ENCODE assay signal across 25 mouse cellular contexts in the genomic region with DNA sequence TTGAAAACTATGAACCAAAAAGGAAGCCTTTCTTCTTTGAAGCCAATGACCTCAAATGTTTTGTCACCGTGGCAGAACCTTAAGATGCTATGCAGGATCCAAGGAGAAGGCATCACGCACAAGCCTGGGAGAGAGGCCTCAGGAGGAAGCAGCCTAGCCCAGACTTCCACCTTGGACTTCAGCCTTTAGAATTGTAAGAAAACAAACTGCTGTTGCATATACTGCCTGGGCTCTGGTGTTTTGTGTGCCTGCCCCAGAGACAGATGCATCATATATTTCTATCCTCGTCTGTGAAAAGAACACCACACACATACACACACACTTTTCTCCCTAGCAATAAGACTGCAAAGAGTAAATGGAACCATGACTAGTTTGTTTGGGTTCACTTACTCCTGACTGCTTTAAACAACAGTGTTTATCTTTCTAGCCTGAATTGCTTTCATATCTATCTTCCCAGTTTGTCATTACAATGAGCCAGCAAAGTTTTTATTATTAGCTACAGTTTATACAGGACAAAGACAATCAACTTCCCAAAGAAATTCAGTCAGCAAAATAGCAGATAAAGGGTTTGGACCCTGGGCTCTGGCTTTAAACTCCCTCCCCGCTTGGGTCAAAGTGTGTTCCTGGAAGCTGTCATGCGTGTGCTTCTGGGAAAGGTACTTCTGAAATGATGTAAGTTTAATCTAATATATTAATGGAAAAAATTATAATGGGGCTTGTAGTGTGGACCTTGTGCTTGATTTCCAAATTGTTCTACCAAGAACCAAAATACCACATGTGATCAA.
A peak's percentile ranks its signal among the peaks of the same experiment; 100 is the strongest.
DNase-seq lines count a peak whose midpoint lies in the region; ATAC-seq and TF ChIP-seq lines count a peak whose summit lies in the region.
"Had no signal": no experiment of that assay in that cellular context is flagged by ENCODE, and none has a peak within 500 bp of the region (broad histone marks: within the 10 kb centered on the region; RNA-seq: fewer than 3 reads in every experiment).

No protein-coding gene starts in this region.

- no peaks in the 10 kb centered on the region for H3K27me3 ChIP-seq in lung, embryonic 15.5 days
- H3K27me3 ChIP-seq in small intestine, adult 2 months (ENCODE audit: control insufficient read depth, insufficient read depth, low read length): 0 out of 2 replicates have a peak, but pooled peaks cover 2% of the 10 kb centered on the region
- H3K27me3 ChIP-seq: CH12.LX; heart, embryonic 13.5 days; liver, embryonic 15.5 days; midbrain, embryonic 13.5 days; neural tube, embryonic 13.5 days had no signal

- no peaks in the 10 kb centered on the region for H3K9me3 ChIP-seq in lung, embryonic 15.5 days
- H3K9me3 ChIP-seq: heart, embryonic 13.5 days; hindbrain, embryonic 10.5 days; liver, embryonic 15.5 days; midbrain, embryonic 13.5 days; neural tube, embryonic 13.5 days had no signal

- H3K27ac ChIP-seq in lung, embryonic 15.5 days: peak overlapping the region; percentile 64; the same call in 1 of the 2 replicates
- H3K27ac ChIP-seq in small intestine, adult 2 months (ENCODE audit: insufficient read depth, low read depth, low read length): peak overlapping the region; percentile 84
- H3K27ac ChIP-seq: gastrocnemius, adult 2 months; heart, embryonic 13.5 days; hindbrain, embryonic 10.5 days; hindbrain, postnatal 0 days; kidney, postnatal 0 days; macrophage; midbrain, embryonic 13.5 days had no signal

- no peak overlapping the region for H3K4me3 ChIP-seq in lung, embryonic 15.5 days
- no peak overlapping the region for H3K4me3 ChIP-seq in small intestine, adult 2 months (ENCODE audit: low read depth, low read length)
- H3K4me3 ChIP-seq: erythroblast, embryonic 14.5 days; gastrocnemius, adult 2 months; heart, embryonic 13.5 days; hindbrain, embryonic 10.5 days; liver, embryonic 15.5 days; midbrain, embryonic 13.5 days; neural tube, embryonic 13.5 days had no signal

- H3K9ac ChIP-seq in lung, embryonic 15.5 days: no peak overlapping the region
- H3K9ac ChIP-seq: heart, embryonic 13.5 days; liver, embryonic 15.5 days; midbrain, embryonic 13.5 days; neural tube, embryonic 13.5 days had no signal

- TF ChIP-seq CTCF in small intestine, adult 2 months (IDR thresholded peaks at IDR 0.05; ENCODE audit: extremely low read depth, insufficient read length, insufficient replicate concordance, low read depth, low read length): no peak

- no peak overlapping the region for H3K4me2 ChIP-seq in lung, embryonic 15.5 days
- H3K4me2 ChIP-seq: heart, embryonic 13.5 days; liver, embryonic 15.5 days; midbrain, embryonic 13.5 days; neural tube, embryonic 13.5 days had no signal

- 51% methylated on average over 5 of the region's 5 CpGs for WGBS in lung, embryonic 15.5 days
- WGBS in small intestine, adult 2 months: 29% methylated on average over 5 of the region's 5 CpGs

- no peak for TF ChIP-seq POLR2A in small intestine, adult 2 months (IDR thresholded peaks at IDR 0.05; ENCODE audit: low read depth, low read length)

- H3K36me3 ChIP-seq in lung, embryonic 15.5 days: no peaks in the 10 kb centered on the region
- no peaks in the 10 kb centered on the region for H3K36me3 ChIP-seq in small intestine, adult 2 months (ENCODE audit: control insufficient read depth, insufficient read depth, low read length)
- H3K36me3 ChIP-seq: heart, embryonic 13.5 days; hindbrain, embryonic 10.5 days; liver, embryonic 15.5 days; midbrain, embryonic 13.5 days; neural tube, embryonic 13.5 days had no signal

- ATAC-seq in lung, embryonic 15.5 days (ENCODE audit: borderline replicate concordance, extremely low read depth, low FRiP score, low TSS enrichment): peak; percentile 19; the same call in 1 of the 2 replicates
- ATAC-seq: activated CD4-positive, CD25-positive, alpha-beta regulatory T cell, adult 4 months; forebrain, embryonic 16.5 days; hindbrain, postnatal 0 days; midbrain, embryonic 13.5 days had no signal

- peak; percentile 54 for DNase-seq in heart, adult 11 months
- no peak for DNase-seq in heart, postnatal 25 days (ENCODE audit: low spot score)
- peak; percentile 12 for DNase-seq in kidney, postnatal 14 days
- no peak for DNase-seq in kidney, postnatal 10 days
- no peak for DNase-seq in lung, postnatal 10 days
- DNase-seq in thymus, postnatal 10 days (ENCODE audit: low spot score in 2 of 2): no peak
- DNase-seq: adrenal gland, adult 2 months; gastrocnemius, adult 2 months; left cerebral cortex, postnatal 4 days; right cerebral cortex, postnatal 4 days; thymus, postnatal 14 days had no signal

- peaks cover 11% of the 10 kb centered on the region for H3K4me1 ChIP-seq in lung, embryonic 15.5 days
- H3K4me1 ChIP-seq in small intestine, adult 2 months (ENCODE audit: control insufficient read depth, insufficient read depth, insufficient read length, low read length): peaks cover 27% of the 10 kb centered on the region
- H3K4me1 ChIP-seq: midbrain, embryonic 13.5 days had no signal

- intact Hi-C loops in heart, postnatal 25 days (cut with DNase I): no loop called here

Comparison
In these comparisons a context has a peak if more than half of its experiments do, and no peak if none do; other contexts are left out.
1. DNase-seq: peak in heart, adult 11 months (single experiment) and kidney, postnatal 14 days (single experiment); none in heart, postnatal 25 days (single experiment), kidney, postnatal 10 days (single experiment), lung, postnatal 10 days (single experiment) and thymus, postnatal 10 days (0 of 2).